Mouse (Mus musculus) limb, embryonic 12.5 days (tissue): ENCODE measurements around the gene Cit. TPM values are rescaled to one million over a fixed set of nuclear protein-coding genes. Genes with fewer than 3 reads are reported as not detected.
"Not testable (repeated sequence)": the region's sequence is repeated elsewhere in the genome, so short reads cannot be mapped to it uniquely, and the experiment has no call there.

Experiments used
- ATAC-seq: fragments of 200-750 bp; cut with Nextera tagmentation; 2 replicates; pipeline ENCODE4 v1.8.0; 2017; ENCODE audit warnings: low read depth, moderate TSS enrichment; ENCODE audit not compliant: insufficient number of reproducible peaks, insufficient read depth, low FRiP score, low TSS enrichment
- H3K27ac ChIP-seq: fragments of 300-500 bp; sonication (generic); 2 replicates; pipeline ENCODE4 v1.5.1; 2016; ENCODE audit warnings: mild to moderate bottlenecking, moderate library complexity
- H3K27me3 ChIP-seq: fragments of 300-500 bp; sonication (generic); 2 replicates; pipeline ENCODE4 v1.6.1; 2016; ENCODE audit warnings: mild to moderate bottlenecking, moderate library complexity
- H3K36me3 ChIP-seq: fragments of 300-500 bp; sonication (generic); 2 replicates; pipeline ENCODE4 v1.6.1; 2016; ENCODE audit warnings: mild to moderate bottlenecking, moderate library complexity
- H3K4me1 ChIP-seq: fragments of 300-500 bp; sonication (generic); replicated peaks from 2 replicates; pipeline ENCODE4 v1.6.1; 2016
- H3K4me2 ChIP-seq: fragments of 300-500 bp; sonication (generic); 2 replicates; pipeline ENCODE4 v1.6.1; 2016; ENCODE audit warnings: mild to moderate bottlenecking, moderate library complexity
- H3K4me3 ChIP-seq: fragments of 300-500 bp; sonication (generic); replicated peaks from 2 replicates; pipeline ENCODE4 v1.5.1; 2016; ENCODE audit warnings: mild to moderate bottlenecking
- H3K9ac ChIP-seq: fragments of 300-500 bp; sonication (generic); replicated peaks from 2 replicates; pipeline ENCODE4 v1.6.1; 2016; ENCODE audit warnings: mild to moderate bottlenecking, moderate library complexity
- H3K9me3 ChIP-seq: fragments of 300-500 bp; sonication (generic); 2 replicates; pipeline ENCODE4 v1.6.1; 2016; ENCODE audit warnings: mild to moderate bottlenecking, moderate library complexity
- WGBS: fragments of 180-500 bp; shearing (Covaris S2); methylation state at CpG from one replicate; pipeline ENCODE4 v1.1.7; 2016; 5-methylcytosine and 5-hydroxymethylcytosine counted together
- polyA plus RNA-seq: library from polyadenylated mRNA; unstranded; fragments of >200 nt; fragmentation: Nextera tagmentation; extraction: Ambion mirVana; gene quantifications from 2 replicates; pipeline ENCODE4 v1.2.1, GENCODE M21; 2016

Cit gene
- polyA plus RNA-seq: 38.0 and 41.5 TPM in 2 replicates

DNA sequence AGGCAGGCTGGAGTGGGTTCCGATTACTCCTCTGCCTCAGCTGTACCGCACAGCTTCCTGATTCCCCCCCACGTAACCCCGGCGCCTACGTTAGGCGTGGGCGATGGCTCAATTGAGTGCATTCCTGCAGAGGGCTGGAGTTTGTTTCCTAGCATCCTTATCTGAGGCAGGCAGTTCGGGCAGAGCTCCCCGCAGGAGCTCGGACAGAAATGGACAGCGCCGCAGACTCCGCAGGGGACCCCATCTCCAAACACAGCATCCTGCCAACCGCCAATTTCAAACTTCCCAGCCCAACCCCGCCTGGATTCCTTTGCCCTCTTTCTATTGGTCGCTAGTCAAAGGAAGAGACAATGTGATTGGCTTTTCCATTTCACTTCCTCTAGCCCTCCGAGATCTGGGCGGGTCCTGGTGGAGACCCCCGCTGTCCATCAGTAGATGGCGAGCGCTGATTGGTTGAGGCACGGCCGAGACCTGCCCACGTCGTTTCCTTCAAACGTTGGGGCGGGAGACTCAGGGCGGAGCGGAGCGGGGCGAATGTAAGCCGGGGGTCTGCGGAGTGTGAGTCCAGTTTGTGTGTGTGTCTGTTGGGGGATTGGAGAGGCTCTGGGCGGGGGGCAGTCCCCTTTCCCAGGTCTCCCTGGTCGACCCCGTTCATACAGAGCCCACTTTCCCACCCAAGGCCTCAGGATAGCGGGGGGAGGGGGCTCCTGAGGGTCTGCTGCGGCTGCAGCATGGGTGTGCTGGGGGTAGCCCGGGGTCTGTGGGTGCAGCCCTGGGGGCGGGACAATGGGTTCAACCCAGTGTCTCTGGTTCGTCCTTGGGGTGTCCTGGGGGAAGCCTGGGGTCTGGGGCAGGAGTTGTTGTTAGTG is at the start of gene Cit:
Cit (plus strand) TSS at position 513 of the 869 bp plus-strand sequence.
- Histone ChIP-seq H3K9ac (peak within 1 kb of the TSS; percentile 75), H3K4me1 (peaks cover 17% of the 10 kb centered on the region), H3K27me3 (no peaks in the 10 kb centered on the region), H3K36me3 (peaks cover 19% of the 10 kb centered on the region), H3K27ac (peak within 1 kb of the TSS; percentile 67), H3K4me2 (peak within 1 kb of the TSS; percentile 96), H3K9me3 (no peaks in the 10 kb centered on the region), H3K4me3 (peak within 1 kb of the TSS; percentile 76)
- ATAC-seq: peak; percentile 99
- WGBS: under 1% methylated on average over 39 of the region's 42 CpGs

DNA sequence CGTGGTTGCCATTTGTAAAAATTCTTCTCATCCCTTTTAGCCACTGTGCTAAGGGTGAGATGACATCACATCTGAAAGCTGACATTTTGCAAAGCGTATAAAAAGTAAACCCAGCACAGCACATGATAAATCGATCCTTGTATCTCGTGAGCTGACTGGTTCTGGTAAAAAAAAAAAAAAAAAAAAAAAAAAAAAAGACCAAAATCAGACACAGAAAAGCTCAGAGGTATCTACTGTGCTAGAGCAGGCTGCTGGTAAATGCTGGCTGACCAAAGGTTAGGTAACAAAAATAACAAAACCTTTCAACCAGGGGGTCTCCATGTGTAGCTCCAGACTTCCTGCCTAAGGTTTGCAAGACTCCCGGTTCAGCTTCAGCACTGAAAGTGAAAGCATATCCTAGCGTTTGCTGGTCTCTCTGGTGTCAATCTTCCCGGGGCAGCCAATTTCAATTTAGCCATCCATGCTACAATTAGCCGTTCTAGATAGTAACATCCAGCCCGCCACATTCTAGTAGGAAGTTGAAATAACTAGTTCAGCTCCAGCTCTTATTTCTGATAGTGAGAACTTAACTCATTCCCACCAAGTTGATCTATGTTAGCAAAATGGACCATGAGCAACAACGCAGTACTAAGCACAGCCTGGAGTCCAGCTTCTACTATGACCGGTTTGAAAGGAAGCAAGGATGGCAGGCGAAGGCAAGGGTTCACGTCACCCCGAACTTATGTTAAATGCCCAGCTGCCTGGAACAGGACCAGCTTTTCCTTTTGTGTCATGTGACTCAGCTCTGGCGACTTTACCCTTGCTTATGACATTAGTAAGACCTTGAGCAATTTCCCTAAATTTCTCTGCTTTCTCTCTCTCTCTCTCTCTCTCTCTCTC is 45.8 kb upstream of the Cit start:
- Histone ChIP-seq H3K4me1 (no peaks in the 10 kb centered on the region), H3K27me3 (no peaks in the 10 kb centered on the region), H3K9me3 (no peaks in the 10 kb centered on the region), H3K36me3 (no peaks in the 10 kb centered on the region), H3K4me3 (no peak overlapping the region), H3K4me2 (no peak overlapping the region), H3K27ac (no peak overlapping the region), H3K9ac (no peak overlapping the region)
- 69% methylated on average over 15 of the region's 15 CpGs for WGBS
- ATAC-seq: no peak

DNA sequence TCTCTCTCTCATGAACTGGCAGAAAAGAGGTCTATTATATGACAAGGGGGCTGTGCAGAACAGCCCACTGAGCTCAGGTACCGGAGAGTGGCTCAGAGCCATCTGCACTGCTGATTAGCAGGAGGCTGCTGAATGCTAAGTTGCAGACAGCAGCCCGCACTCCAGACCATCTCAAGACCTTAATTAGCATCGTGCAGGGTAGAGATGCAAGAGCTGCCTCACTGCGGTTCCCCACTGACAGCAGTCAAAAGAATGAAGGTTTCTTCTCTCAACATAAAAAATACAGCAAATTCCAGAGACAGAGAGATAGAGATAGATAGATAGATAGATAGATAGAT is 45.2 kb upstream of the Cit start:
- 46% methylated on average over 4 of the region's 4 CpGs for WGBS
- H3K27me3 ChIP-seq: no peaks in the 10 kb centered on the region
- H3K4me1 ChIP-seq: no peaks in the 10 kb centered on the region

DNA sequence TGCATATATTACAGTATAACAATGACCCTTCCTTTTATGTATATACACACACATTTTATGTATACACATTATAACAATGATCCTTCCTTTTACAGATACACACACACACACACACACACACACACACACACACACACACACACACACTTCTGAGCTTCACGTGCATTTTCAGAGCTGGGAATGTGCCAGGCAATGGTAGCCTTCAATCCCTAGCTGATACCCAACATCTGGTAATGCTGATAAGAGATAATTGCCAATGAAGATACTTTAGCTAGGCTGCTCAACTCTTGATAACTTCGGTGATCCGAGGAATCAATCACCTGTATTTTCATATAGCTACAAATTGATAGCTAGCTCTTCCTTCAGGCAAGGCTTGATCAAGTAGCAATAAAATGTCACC is 32.8 kb upstream of the Cit start:
- ATAC-seq: no peak
- H3K27me3 ChIP-seq: no peaks in the 10 kb centered on the region
- no peak overlapping the region for H3K9ac ChIP-seq
- H3K4me3 ChIP-seq: no peak overlapping the region
- WGBS: 88% methylated on average over 3 of the region's 3 CpGs
- H3K4me1 ChIP-seq: no peaks in the 10 kb centered on the region
- peaks cover 6% of the 10 kb centered on the region; the same call in 1 of the 2 replicates for H3K9me3 ChIP-seq
- no peak overlapping the region for H3K27ac ChIP-seq
- H3K36me3 ChIP-seq: no peaks in the 10 kb centered on the region
- no peak overlapping the region for H3K4me2 ChIP-seq

More for the DNA sequence above, 45.2 kb upstream of the Cit start:
- Histone ChIP-seq H3K36me3 (no peaks in the 10 kb centered on the region), H3K4me2 (no peak overlapping the region), H3K27ac (no peak overlapping the region), H3K9ac (no peak overlapping the region), H3K4me3 (no peak overlapping the region), H3K9me3 (no peaks in the 10 kb centered on the region)
- ATAC-seq: no peak

DNA sequence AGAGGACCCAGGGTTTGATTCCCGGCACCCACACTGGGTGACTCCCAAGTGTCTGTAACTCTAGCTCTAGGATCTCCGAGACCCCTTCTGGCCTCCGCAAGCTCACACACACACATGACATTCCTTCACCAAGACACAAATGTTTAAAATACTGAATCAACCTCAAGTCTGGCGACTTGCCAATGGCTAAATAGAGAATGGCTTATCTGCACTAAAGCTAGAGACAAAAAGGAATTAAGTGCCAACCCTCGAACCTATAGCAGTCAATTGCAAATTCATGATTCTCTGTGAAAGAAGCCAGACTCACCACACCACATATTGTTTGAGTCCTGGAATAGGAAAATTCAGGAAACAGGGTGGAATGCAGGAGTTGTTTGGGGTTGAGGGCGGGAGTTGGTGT is 28.1 kb upstream of the Cit start:
- Histone ChIP-seq H3K4me1 (no peaks in the 10 kb centered on the region), H3K4me2 (no peak overlapping the region), H3K36me3 (no peaks in the 10 kb centered on the region), H3K27me3 (no peaks in the 10 kb centered on the region), H3K9ac (no peak overlapping the region), H3K9me3 (no peaks in the 10 kb centered on the region), H3K4me3 (no peak overlapping the region), H3K27ac (no peak overlapping the region)
- no peak for ATAC-seq
- WGBS: 85% methylated on average over 6 of the region's 6 CpGs

DNA sequence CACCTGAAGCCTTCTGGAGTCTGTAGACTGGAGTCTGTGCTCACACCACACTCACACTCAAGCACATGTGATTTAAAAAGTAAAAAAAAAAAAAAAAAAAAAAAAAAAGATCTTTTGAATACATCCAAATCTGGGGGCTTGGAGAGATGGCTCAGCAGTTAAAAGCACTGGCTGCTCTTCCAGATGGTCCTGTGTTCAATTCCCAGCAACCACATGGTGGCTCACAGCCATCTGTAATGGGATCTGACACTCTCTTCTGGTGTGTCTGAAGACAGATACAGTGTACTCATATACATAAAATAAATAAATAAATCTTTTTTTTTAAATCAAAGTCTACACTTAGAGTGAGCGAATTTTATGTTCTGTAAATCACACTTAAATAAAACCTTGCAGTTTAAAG is 27.4 kb upstream of the Cit start:
- not testable (repeated sequence) for H3K27ac ChIP-seq, H3K9ac ChIP-seq, H3K27me3 ChIP-seq, H3K4me3 ChIP-seq, H3K36me3 ChIP-seq, ATAC-seq, H3K4me2 ChIP-seq, H3K4me1 ChIP-seq, H3K9me3 ChIP-seq
- 88% methylated on average over 1 of the region's 1 CpGs for WGBS

DNA sequence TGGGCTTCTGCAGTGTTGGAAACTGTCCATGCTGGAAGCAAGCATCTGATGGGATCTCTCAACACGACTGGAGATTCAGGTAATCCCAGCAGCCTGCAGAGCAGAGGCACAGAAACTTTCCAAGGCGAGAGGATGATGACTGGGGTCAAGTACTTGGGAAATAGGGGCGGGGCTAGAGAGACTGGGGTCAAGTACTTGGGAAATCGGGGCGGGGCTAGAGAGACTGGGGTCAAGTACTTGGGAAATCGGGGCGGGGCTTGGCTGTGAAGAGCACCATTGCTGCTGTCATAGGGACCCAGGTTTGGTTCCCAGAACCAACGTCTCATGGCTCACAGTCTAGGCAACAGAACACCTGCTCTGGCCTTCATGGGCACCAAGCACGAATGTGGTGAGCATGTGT is 25.1 kb upstream of the Cit start:
- ATAC-seq: no peak
- no peak overlapping the region for H3K9ac ChIP-seq
- no peaks in the 10 kb centered on the region for H3K4me1 ChIP-seq
- H3K9me3 ChIP-seq: no peaks in the 10 kb centered on the region
- WGBS: 77% methylated on average over 9 of the region's 9 CpGs
- H3K4me2 ChIP-seq: no peak overlapping the region
- no peak overlapping the region for H3K4me3 ChIP-seq
- no peak overlapping the region for H3K27ac ChIP-seq
- H3K27me3 ChIP-seq: no peaks in the 10 kb centered on the region
- H3K36me3 ChIP-seq: no peaks in the 10 kb centered on the region

DNA sequence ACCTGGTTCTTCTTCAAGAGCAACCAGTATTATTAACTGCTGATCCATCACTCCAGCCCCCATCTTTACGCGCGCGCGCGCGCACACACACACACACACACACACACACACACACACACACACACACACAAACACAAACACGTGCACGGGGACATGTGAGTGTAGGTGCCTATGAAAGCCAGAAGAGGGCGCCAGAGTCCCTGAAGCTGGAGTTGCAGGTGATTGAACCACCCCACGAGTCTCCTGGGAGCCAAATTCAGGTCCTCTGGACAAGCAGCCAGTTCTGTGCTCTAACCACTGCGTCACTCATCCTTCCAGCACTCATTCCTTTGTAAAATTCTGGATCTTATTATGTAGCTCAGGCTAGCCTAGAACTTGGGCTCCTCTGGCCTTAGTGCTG is 23.9 kb upstream of the Cit start:
- H3K27me3 ChIP-seq: no peaks in the 10 kb centered on the region
- H3K36me3 ChIP-seq: no peaks in the 10 kb centered on the region
- H3K27ac ChIP-seq: no peak overlapping the region
- H3K9me3 ChIP-seq: no peaks in the 10 kb centered on the region
- WGBS: 87% methylated on average over 12 of the region's 12 CpGs
- no peak for ATAC-seq
- no peaks in the 10 kb centered on the region for H3K4me1 ChIP-seq
- H3K4me2 ChIP-seq: no peak overlapping the region
- H3K4me3 ChIP-seq: no peak overlapping the region
- H3K9ac ChIP-seq: no peak overlapping the region

DNA sequence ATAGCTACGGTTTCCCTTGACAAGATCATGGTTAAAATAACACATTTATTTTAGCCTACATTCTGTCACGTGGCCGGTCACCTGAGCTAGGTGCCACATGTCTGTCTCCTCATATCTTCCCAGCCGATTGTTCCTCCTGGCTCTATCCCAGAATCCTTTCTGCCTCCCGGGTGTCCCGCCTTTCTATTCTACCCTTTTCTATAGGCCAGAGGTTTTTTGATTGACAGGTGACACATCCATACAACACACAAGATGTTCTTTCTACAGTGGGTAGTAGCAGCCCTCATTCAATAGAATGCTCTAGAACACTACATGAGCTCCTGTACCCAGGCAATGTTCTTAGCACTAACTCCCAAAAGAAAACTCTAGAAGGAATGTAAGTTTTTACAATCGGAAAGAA is 23.2 kb upstream of the Cit start:
- Histone ChIP-seq H3K36me3 (no peaks in the 10 kb centered on the region), H3K27me3 (no peaks in the 10 kb centered on the region), H3K4me3 (no peak overlapping the region), H3K9ac (no peak overlapping the region), H3K4me2 (no peak overlapping the region), H3K27ac (no peak overlapping the region), H3K4me1 (no peaks in the 10 kb centered on the region), H3K9me3 (no peaks in the 10 kb centered on the region)
- WGBS: 89% methylated on average over 7 of the region's 7 CpGs
- ATAC-seq: no peak

DNA sequence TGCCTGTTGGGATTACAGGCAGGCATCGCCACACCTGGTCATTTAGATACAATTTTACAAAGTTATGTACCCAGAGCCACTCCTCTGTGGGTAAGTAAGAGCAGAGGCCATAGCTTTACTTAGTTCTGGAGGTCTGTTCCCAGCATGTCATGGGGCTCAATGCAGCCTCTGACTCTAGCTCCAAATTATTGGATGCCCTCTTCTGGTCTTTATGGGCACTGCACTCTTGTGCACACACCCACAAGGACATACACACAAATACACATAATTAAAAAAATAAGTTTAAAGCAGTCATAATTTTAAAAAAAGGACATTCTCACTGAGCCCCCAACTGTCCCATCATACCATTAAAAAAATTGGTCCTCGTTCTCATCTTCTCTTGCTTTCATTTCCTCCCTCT is 12.3 kb upstream of the Cit start:
- WGBS: 90% methylated on average over 2 of the region's 2 CpGs
- no peaks in the 10 kb centered on the region for H3K36me3 ChIP-seq
- no peak overlapping the region for H3K4me2 ChIP-seq
- ATAC-seq: no peak
- no peaks in the 10 kb centered on the region for H3K4me1 ChIP-seq
- H3K9ac ChIP-seq: no peak overlapping the region
- 0 out of 2 replicates have a peak, but pooled peaks cover 9% of the 10 kb centered on the region for H3K9me3 ChIP-seq
- H3K4me3 ChIP-seq: no peak overlapping the region
- no peaks in the 10 kb centered on the region for H3K27me3 ChIP-seq
- no peak overlapping the region for H3K27ac ChIP-seq

DNA sequence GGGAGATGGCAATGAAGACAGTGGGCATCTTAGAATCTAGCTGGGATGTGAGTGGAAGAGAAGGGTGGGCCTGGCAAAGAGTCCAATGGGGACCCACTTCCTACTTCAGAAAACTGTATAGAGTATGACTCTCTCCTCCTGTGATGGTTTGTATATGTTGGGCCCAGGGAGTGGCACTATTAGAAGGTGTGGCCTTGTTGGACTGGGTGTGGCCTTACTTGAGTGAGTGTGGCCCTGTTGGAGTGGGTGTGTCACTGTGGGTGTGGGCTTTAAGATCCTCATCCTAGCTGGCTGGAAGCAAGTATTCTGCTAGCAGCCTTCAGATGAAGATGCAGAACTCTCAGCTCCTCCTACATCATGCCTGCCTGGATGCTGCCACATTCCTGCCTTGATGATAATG is 11.3 kb upstream of the Cit start:
- H3K9me3 ChIP-seq, ATAC-seq, H3K4me2 ChIP-seq, H3K4me3 ChIP-seq, H3K36me3 ChIP-seq, H3K27me3 ChIP-seq, H3K27ac ChIP-seq, H3K9ac ChIP-seq, H3K4me1 ChIP-seq: not testable (repeated sequence)
